Mouse (Mus musculus): ENCODE data around the gene Fnip1.

Gene Fnip1

GRCm38 (mm10) chr11:54458168-54458567 is 20.2 kb downstream of the Fnip1 start:
- no peak for DNase-seq (ENCODE audit: low spot score in 2 of 2)

GRCm38 (mm10) chr11:54464557-54465244 is 26.7 kb downstream of the Fnip1 start:
- no peak for DNase-seq (ENCODE audit: low spot score in 2 of 2)

DNA sequence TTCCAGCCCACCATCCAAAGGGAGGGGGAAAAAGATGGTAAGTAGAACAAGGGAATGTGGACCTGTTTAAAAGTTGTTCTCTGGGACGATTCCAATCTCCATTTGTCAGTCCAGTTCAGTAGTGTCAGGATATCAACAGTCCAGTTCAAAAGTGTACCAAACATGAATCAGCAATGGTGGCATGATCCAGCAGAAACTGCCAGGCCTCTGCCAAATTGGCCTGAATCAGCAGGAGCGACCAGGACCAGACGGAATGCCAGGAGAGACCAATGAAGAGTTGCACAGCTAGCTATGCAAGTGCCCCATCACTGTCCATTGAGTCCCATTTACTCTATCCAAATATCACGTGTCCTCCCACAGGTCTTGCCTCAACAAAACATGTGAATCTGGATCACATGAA is 34.2 kb downstream of the Fnip1 start:
- no peak for DNase-seq (ENCODE audit: low spot score in 2 of 2)

DNA sequence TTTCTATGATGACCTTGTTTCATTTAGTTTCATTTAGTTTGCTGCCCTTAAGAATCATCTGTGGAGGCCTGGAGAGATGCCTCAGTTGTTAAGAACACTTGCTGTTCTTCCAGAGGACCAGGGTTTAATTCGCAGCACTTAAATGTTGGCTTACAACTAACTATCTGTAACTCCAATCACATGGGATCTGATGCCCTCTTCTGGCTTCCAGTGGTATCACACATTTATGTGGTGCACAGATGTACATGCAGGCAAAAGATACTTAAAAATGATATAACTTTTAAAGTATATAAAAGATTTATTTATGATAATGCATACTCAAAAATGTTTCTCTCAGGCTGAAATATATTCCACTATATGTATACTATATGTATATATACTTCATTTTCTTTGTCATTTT is 40.4 kb downstream of the Fnip1 start:
- DNase-seq (ENCODE audit: low spot score in 2 of 2) = no peak

- no peak for DNase-seq (ENCODE audit: low spot score in 2 of 2)
Observed at GRCm38 (mm10) chr11:54486041-54486440, 48.0 kb downstream of the Fnip1 start.

DNA sequence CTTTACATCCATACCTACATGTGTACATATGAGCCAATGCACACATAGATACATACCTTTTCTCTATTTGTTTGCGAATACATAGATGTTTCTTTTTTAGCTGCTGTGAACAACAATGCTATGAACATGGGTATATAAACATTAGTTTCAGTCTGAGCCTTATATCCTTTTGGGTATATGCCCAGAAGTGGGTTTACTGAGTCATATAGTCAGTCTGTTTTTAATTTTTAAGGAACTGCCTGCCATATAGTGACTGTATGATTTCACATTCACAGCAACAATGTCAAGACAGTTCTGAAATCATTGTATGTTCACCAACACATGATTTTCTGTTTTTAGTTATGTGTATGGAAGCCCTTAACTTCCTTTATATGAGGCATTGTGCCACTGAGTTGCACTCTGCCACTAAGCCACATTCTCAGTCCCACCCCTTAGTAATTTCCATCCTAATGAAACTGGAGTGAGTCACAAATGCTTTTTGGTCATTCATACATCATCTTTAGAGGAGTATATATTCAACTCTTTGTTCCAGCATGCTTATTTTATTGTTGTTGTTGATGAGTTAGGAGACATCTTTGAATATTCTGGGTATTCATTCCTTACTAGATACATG is 54.1 kb downstream of the Fnip1 start:
- no peak for DNase-seq (ENCODE audit: low spot score in 2 of 2)

GRCm38 (mm10) chr11:54492559-54492958 is 54.6 kb downstream of the Fnip1 start:
- no peak for DNase-seq (ENCODE audit: low spot score in 2 of 2)

- no peak for DNase-seq (ENCODE audit: low spot score in 2 of 2)
Observed at GRCm38 (mm10) chr11:54499838-54500237, 61.8 kb downstream of the Fnip1 start.

- DNase-seq (ENCODE audit: low spot score in 2 of 2) = no peak
Observed at GRCm38 (mm10) chr11:54502546-54503245, 64.7 kb downstream of the Fnip1 start.

- no peak for DNase-seq (ENCODE audit: low spot score in 2 of 2)
Observed at GRCm38 (mm10) chr11:54513584-54513983, 75.6 kb downstream of the Fnip1 start.

GRCm38 (mm10) chr11:54521927-54522528 is 84.0 kb downstream of the Fnip1 start:
- DNase-seq (ENCODE audit: low spot score in 2 of 2) = no peak

DNA sequence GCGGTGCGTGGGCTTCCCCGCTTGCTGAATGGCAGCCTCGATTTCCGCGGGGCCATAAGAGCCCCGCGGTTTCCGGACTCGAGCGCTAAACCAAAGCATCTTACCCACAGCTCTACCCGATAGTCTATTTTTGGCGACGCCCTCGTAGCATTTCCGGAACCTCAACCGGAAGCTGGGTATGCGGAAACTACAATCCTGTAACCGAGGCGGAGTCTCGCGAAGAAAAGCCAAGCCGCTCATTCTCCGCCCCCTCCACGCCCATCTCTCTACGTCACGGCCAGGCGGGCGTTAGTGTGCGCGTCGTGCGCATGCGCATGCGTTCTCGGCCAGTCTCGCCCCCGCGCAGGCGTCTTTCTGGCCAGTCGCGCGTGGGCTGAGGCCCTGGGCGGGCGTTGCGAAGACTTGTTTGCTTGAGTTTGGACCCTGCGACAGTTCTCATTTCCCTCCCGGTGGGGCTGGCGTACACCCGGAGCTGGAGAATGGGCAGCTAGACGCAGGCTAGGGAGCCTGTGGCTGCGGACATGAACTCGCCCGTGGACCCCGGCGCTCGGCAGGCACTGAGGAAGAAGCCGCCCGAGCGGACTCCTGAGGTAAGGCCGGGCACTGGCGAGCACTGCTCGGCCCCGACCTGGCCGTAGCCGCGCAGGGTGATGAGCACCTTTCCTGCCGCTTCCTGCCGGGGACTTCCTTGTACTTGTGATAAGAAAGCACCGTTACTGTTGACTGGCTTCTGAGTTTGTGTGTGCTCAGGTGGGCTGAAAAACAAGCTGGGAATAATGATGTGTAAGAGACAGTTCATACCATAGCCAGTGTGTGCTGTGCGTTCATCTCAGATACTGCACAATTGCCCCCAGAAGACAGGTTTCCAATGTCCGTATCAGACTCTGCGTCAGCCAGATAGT is 84.8 kb downstream of the Fnip1 start, which contains the start of gene Rapgef6:
TSS of gene Rapgef6 (plus strand) at position 319 of the 902 bp plus-strand sequence.
- DNase-seq (ENCODE audit: low spot score in 2 of 2) = peak; percentile 96 to 98

DNA sequence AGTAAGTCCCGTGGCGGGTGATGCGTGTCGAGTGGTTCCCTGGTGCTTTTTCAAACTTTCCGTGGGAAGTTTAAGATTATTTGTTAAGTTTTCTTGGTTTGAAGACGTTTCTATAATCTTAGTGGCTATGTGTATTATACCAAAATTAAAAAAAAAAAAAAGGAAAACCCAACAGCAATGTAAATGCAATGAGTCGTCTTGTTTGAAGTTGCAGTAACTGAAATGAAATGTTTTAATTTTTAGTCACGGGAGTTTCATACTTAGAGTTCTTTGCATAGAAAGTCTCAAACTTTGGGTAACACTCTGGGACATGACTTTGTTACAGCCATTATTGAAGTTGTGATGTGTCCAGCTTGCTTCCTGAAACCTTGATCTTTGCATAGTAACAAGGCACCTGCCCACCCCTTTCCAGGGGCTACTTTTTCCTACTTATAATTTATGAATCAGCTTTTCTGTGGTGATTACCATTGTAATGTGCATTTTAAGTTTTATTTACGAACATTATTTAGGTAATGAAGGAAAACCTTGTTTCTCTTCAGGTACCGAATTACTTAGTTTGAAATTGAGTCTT is 85.5 kb downstream of the Fnip1 start:
- no peak for DNase-seq (ENCODE audit: low spot score in 2 of 2)

DNA sequence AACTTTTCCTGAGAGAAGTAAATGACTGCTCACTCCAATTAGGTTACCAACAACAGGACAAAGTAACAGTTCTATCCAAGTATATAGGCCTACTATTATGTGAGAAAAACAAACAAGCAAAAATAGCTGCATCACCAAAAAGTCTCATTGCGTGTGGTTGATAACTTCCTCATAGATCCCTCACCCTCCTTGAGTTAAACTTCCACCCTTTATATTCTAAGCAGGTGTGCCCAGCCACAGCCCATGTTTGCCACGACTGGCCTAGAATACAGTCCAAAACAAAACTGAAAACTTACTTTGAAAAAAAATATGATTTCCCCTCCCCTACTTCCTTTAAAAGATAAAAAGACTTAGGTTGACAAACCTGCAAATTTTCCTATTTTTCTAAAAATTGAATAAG is 90.0 kb downstream of the Fnip1 start:
- no peak for DNase-seq (ENCODE audit: low spot score in 2 of 2)

DNA sequence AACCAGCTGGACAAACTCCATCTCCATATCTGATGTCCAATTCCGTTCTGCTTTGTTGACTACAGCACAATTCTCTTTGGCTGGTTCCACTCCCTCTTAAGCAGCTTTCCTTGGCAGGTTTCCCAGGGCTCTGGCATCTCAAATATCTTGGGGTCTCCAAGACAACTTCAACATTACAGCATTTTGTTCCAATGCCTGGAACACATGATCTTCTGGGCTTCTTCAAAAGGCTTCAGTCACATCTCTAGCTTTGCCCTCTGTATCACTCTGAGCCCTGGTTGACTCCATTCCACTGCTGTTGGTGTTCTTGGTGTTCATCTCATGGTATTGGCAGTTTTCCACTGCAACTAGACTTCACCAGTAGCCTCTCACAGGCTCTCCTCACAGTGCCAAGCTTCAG is 92.4 kb downstream of the Fnip1 start:
- no peak for DNase-seq (ENCODE audit: low spot score in 2 of 2)

- no peak for DNase-seq (ENCODE audit: low spot score in 2 of 2)
Observed at GRCm38 (mm10) chr11:54530916-54531315, 92.9 kb downstream of the Fnip1 start.

DNA sequence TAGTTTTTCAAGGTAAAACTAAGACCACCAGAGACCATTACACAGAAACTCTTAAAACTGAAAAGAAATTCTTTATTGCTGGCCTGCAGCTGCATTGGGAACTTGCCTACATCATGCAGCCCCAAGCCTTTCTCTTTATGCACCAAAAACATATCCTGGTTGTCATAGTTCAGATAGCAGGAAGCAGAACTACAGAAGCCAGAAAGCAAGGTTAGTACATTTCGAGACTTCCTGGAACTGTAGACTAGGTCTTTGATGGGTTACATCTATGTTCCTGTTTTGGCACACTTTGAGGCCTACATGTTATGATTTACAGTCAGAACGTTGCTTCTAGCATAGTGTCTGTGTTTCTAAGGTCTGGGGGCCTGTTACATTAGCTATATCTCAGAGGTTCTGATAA is 95.8 kb downstream of the Fnip1 start:
- DNase-seq (ENCODE audit: low spot score in 2 of 2) = no peak

GRCm38 (mm10) chr11:54534871-54535270 is 96.9 kb downstream of the Fnip1 start:
- peak in 1 of 2 experiments; percentile 80 for DNase-seq (ENCODE audit: low spot score in 2 of 2)

DNA sequence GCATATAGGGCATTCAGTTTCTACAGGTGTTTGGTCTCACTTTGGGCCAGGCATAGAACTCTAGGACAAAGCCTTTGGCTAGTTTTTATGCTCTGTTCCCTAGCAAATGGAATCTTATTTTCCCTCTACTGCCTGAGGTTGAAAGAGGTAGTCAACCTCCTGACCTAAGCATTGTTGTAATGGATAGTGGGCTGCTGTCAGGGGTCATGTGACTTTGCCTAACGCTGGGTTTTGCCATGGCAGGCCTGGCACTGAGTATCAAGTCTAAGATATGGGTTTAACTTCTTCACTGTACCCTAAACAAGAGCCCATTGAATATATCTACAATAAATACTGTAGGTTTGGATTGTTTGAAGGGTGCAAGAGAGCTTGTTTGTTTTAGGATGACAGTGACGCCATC is 101.0 kb downstream of the Fnip1 start:
- no peak for DNase-seq (ENCODE audit: low spot score in 2 of 2)

GRCm38 (mm10) chr11:54539486-54539885 is 101.5 kb downstream of the Fnip1 start:
- DNase-seq (ENCODE audit: low spot score in 2 of 2) = no peak

DNA sequence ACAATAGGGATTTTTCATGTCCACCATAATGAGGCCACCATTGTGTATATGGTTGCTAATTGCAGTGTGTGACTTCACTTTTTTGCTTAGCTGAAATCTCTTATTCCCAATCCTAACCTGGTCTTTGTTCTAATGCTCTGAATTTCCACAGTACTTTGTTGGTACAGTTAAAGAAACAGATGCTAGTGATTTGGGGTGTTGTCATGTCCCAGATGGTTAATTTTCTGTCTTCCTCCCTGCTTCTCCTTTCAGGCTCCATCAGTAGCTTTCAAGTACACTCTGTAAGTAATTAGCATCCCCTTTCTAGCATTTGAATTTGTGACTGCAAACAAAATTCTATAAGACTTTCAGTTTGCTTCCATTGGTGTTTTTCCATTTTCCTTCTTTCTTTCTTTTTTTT is 102.3 kb downstream of the Fnip1 start:
- DNase-seq (ENCODE audit: low spot score in 2 of 2) = no peak
